Mouse (Mus musculus): Measurements from ENCODE around the gene Brca1. TPM values are rescaled to one million over a fixed set of nuclear protein-coding genes. Genes with fewer than 3 reads are reported as not detected.
A peak's percentile ranks its signal among the peaks of the same experiment; 100 is the strongest.
"Not testable (repeated sequence)": the region's sequence is repeated elsewhere in the genome, so short reads cannot be mapped to it uniquely, and the experiment has no call there.

The Brca1 gene
- total RNA-seq, 2 experiments from 2014 or later = 0.94 to 1.1 TPM

DNA sequence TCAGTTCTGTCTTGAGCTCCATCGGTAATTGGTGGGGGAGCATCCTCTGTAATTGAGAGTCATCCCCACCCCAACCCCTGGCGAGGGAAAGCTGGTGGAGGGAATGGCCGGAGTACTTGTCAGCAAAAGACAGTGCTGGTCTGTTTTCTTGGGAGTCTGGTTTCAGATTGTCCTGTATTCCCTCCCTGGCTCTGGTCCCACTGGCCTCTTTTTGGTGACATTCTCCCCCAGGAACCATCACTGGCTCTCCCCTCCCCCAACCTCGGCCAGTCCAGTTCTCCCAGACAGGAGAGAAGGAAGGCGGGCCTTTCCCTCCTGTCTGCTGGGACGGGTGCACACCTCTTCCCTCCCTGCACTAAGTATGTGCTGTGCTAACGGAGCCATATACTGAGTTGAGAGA lies 79.4 kb downstream of the Brca1 start:
- DNase-seq (ENCODE audit: extremely low spot score in 1 of 2, low spot score in 1 of 2) = peak in 1 of 2 experiments; percentile 29

DNA sequence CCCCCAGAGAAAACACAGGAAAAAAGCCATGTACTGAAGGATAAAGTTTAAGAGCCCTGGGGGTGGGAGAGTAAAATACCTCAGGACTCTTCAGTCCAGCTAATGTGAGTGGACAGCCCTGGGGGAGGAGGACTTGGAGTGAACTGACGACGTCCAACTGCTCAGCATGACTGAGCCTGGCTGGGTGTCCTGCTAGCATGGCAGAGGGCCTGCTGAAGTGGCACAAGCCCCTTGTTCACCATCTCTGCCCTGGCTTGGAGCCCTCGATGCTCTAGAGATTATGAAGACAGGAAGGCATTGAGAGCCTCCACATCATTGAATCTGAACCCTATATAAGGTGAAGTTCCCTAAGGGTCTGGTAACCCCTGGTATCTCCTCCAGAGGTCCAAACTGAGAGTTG lies 79.8 kb downstream of the Brca1 start:
- no peak for DNase-seq (ENCODE audit: extremely low spot score in 1 of 2, low spot score in 1 of 2)

DNA sequence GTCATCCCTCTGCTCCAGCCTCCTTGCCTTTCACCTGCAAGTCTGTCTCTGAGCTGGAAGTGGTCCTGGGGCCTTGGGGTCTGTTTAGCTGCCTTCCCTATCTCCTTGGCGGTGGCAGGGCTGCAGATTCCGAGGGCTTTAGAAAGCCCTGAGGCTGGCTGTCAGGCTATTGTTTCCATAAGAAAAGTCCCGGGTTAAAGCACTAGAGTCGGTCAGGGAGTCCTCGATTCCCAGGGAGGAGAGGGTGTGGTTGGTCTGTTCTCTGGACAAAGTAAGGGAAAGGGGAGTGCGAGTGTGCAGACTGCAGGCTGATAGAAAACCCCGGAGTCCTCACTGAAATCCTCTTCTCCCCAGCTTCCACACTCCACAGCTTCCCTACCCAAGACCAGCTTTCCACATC lies 81.5 kb downstream of the Brca1 start:
- no peak for DNase-seq (ENCODE audit: extremely low spot score in 1 of 2, low spot score in 1 of 2)

DNA sequence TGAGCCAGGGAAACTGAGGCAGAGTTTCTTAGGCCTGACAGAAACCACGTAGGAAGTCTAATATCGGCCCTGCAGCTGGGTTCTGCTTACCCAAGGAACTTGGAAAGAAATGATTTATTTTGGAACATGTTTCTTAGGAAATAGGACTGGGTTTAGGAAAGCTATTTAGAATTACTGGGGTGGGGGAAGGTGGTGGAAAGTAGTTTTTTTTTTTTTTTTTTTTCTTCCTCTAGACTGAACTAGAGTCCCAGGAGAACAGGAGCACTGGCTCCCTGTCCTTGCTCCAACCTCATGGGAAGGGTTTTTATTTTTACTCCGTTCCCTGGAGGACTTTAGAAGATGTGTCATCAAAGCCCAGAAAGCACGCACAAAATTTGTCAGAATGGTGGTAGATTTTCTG lies 82.6 kb downstream of the Brca1 start:
- no peak for DNase-seq (ENCODE audit: extremely low spot score in 1 of 2, low spot score in 1 of 2)

DNA sequence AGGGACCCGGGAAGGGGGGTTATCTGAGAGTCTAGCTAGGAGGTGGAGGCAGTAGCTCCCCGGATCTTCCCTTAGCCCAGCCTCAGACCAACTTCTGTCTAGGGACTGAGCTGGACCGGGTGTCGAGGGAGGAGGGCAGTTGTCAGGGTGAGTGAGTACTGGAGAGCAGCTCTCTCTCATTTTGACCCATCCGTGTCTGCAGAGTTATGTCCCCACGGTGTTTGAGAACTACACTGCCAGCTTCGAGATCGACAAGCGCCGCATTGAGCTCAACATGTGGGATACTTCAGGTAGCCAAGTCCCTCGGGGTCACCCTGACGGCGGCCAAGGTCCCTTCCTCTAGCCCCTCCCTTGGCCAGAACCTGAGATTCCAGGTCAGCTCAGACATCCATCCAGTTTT lies 83.0 kb downstream of the Brca1 start:
- no peak for DNase-seq (ENCODE audit: extremely low spot score in 1 of 2, low spot score in 1 of 2)

DNA sequence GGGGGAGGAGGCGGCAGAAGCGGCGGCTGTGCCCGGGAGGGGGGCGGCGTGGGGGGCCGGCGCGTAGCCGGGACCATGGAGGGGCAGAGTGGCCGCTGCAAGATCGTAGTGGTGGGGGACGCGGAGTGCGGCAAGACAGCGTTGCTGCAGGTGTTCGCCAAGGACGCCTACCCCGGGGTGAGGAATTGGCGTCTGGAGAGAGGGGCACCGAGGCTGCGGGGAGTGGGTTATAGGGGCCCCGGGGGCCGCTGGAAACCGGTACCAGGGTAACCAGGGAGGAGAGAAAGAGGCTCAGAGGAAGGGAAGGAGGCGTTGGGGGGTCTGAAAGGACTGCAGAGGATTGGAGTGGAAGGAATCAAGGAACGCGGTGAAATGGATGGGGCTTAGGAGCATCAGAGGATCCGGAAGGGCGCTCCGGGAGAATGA lies 83.5 kb downstream of the Brca1 start:
- DNase-seq (ENCODE audit: extremely low spot score in 1 of 2, low spot score in 1 of 2) = peak; percentile 17 to 37

DNA sequence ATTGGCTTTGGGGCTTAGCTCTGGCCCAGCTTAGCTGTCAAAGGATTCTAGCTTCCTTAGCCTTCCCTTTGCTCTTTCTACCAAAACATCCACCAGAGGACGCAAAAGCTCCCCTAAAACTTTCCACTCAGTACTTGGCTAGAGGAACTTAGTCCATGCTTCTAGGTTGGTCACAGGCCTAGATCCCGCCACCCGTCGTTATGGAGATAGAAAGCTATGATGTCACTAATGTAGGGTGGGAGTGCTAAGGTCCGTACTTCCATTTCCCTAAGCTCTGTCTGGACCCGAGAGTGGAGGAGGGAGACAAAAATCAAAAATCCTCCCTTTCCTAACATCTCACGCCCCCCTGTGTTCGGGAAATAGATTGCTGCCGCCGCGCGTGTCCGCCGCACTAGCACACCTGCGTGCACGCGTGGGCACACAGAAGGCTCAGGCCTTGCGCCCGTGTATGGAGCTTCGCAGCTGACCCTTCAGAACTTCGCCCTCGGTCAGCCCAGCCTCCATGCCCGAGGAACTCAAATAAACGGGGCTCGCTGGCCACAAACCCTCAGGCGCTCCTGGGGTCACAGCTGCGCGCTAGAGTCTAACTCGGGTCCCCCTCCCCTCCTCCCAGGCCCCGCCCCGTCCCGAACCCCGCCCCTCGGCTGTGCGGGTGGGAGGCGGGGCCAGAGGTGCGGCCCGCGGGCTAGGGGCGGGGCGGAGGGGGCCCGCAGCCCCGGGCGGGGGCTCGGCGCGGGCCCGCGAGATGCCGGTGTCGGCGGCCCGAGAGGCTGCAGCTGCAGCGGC lies 84.1 kb downstream of the Brca1 start:
- peak; percentile 41 to 48 for DNase-seq (ENCODE audit: extremely low spot score in 1 of 2, low spot score in 1 of 2)

DNA sequence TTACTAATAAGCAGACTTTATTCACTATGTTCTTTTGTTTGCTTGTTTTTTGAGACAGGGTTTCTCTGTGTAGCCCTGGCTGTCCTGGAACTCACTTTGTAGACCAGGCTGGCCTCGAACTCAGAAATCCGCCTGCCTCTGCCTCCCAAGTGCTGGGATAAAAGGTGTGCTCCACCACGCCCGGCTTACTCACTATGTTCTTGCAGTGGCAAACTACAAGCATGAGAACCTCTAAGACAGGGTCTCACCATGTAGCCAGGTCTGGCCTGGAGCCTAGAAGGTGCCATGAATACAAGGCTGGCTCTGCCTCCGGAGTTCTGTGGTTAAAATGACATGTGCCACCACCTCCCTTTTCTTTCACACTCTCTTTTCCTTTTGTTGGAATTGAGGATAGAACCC lies 85.2 kb downstream of the Brca1 start:
- DNase-seq (ENCODE audit: extremely low spot score in 1 of 2, low spot score in 1 of 2) = not testable (repeated sequence)

DNA sequence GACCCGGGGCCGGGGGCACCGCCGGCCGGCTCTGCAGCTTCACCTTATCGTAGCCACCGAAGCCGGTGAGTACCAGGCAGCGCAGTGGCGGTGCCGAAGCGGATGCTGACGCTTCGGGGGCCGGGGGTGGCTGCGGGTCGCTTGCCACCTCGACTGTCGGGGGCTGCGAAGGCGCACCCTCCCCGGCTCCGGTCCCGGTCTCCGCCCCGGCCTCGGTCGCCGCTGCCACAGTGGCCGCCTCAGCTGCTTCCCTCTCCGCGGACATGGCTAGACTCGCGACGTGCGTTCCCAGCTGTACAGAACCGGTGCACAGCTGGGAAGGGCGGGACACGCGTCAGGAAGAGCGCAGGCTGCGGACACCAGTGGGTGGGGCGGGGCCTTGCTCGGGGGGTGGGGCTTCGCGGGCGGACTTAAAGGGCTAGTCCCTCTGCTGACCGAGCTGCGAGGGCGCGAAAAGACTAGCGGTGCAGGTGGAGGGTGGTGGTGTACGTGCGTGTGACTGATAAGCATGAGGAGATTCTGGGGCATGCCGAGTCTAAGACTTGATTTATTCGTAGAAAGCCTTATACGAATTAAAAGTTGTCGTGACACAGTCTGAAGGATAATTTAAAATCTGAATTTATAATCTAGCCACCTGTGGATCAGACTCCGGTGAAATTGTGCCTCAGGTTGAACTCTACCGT lies 85.7 kb downstream of the Brca1 start, which contains the start of gene Vat1:
Gene Vat1 (minus strand): TSS at position 362 of the 683 bp plus-strand sequence.
- peak; percentile 38 to 42 for DNase-seq (ENCODE audit: extremely low spot score in 1 of 2, low spot score in 1 of 2)

DNA sequence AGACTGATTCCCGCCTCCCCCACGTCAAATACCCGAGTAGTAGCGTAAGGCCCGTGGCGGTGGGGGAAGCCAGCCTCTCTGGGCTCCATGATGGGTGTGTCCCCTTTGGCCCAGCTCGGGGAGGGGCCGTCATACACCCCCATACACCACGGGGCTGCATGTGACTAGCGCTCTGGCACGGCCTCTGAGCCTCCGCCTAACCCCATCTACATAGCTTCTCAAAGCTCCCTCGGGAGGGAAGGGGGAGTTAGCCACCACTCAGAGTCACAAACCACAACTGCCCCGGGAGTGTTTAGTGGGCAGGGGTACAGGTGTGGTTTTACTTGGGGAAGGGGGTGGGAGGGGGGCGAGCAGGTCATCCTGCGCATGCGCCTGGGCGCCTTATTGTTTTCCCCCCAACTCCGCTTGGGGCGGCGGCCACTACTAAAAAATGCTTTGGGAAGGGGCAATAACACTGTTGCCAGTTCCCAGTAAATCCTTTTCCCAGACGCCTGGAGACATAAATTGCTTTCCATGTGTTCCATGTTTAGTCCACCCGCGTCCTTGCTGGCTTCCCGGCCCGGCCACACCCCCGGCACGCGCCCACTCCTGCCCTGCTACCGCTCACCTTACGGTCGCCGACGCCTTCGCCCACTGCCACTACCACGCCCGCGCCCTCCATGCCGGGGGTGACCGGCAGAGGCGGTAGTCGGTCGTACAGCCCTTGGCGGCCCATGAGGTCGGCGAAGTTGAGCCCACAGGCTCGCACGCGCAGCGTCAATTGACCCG lies 86.5 kb downstream of the Brca1 start:
- DNase-seq (ENCODE audit: extremely low spot score in 1 of 2, low spot score in 1 of 2) = no peak

DNA sequence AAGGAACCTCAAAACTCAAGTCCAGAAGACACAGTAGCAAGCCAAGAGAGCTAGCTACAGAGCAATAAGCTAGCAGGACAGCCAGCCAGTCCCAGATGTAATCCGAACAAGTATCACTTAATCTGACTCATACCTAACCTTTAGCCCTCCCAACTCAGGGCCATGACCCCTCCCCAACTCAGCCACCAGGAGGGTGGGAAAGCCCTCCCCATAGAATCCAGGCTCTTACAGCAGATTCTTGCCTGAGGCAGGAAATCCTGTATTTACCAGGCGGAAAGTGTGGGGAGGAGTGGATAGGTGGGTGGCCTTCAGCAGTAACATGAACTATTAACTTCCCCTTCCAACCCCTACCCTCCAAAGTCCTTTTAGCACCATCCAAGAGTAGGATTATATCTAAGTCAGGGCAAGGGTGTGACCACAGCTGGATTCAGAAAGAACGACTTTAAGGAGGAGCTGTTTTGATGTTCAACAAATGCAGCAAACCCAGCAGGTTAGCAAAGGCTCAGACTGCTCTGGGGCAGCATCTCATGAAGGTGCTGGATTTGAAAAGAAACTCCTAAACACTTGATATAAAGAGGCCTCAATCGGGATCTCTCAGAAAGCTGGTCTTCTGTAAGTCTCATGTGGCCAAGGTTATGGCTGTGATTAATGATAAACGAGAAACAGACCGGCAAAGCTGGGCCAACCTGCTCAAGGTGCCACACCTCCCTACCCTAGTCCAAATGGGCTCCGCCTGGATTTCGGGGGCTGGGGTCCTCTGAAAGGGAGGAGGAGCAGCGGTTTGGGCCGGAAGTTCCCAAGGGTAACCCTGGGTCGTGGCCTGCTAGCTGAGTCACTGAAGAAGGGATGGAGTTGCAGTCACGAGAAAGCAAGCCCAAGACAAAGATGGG lies 87.3 kb downstream of the Brca1 start, which contains the start of gene Rnd2:
Gene Rnd2 (plus strand): TSS at position 789 of the 890 bp plus-strand sequence.
- no peak for DNase-seq (ENCODE audit: extremely low spot score in 1 of 2, low spot score in 1 of 2)

DNA sequence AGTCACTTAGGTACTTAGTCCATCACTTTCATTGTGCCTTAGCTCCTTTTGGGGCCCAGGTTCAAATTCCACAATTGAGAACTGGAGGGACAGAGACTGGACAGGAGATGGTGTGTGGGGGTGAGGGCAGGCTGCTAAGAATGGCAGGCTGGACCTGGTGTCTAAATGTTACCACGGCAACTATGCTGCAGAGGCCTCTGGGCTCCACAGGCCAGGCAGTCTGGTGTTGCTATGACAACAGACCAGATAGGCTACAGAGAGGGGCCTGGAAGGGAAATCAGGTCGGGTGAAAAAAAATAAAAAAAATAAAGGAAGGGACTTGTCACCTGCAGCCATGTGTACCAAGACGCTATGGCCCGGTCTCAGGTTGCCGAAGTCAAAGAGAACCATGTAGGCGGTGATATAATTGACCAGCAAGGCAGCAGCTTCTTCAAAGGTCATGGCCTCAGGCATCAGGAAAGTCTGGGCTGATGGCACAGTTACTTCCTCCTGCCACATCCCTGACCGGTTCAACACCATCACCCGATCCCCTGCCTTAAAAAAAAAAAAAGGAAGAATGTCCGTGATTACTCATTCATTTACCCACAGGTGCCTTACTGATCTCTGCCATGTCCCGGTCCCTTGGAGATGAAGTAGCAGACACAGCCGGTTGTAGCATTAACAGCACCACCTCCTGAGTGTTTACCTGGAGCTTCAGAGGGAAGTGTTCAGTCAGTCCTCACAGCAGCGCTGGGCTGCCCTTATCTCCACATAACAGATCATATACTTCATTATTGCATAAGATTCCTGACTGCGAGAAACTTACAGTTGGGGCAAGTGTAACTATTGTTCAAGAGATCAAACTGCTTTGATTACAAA lies 88.9 kb downstream of the Brca1 start:
- no peak for DNase-seq (ENCODE audit: extremely low spot score in 1 of 2, low spot score in 1 of 2)

DNA sequence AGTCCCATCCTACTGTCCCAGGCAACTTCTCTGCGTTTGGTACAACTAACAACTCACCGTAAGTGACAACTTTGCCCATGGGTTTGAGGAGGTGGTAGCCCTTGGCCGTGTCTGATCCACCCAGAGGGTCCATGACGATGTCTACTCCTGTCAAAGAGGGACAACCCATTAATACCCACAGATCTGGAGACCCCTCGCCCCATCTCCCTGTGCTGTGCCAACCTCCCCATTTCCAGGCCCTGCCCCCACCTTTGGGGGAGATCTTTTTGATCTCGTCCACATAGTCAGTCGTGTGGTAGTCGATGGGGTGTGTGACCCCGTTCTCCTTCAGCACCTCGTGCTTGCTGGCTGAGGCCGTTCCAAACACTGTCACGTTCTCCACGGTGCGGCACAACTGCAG lies 89.6 kb downstream of the Brca1 start:
- no peak for DNase-seq (ENCODE audit: extremely low spot score in 1 of 2, low spot score in 1 of 2)

DNA sequence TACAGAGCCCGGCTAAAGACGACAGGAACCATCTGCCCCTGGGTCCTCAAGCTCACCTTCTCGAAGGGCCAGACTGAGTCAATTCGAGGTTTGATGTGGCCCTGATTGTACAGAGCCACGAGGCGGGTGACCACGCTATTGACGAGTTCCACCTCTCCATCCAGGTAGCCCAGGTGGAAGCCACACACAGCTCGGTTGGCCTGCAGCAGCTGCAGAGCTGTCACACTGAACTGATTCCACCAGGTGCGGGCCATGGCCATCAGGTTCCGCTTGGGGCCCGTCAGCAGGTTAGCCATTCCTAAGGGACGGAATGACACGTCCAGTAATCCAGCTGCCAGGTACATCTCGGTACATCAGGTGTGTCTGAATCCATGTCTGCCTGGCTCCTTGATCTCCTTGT lies 91.4 kb downstream of the Brca1 start:
- no peak for DNase-seq (ENCODE audit: extremely low spot score in 1 of 2, low spot score in 1 of 2)

DNA sequence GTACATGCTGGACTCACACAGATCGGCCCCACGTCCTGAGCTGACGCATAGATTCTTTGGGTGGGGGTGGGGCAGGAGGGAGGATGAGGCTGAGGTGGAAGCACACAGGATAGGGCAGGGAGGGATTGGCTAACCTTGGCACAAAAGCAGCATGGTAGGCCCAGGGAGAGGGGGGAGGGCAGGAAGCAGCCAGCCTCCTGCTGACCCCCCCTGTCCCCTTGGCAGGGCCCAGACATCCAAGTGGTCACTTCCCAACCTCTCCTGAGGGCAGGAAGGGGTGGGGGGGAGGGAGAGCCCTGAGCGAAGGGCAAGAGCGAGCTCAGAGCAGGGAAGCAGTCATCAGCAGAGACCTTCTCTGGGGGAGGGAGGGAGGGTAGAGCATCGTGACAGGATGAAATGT lies 92.0 kb downstream of the Brca1 start:
- no peak for DNase-seq (ENCODE audit: extremely low spot score in 1 of 2, low spot score in 1 of 2)

DNA sequence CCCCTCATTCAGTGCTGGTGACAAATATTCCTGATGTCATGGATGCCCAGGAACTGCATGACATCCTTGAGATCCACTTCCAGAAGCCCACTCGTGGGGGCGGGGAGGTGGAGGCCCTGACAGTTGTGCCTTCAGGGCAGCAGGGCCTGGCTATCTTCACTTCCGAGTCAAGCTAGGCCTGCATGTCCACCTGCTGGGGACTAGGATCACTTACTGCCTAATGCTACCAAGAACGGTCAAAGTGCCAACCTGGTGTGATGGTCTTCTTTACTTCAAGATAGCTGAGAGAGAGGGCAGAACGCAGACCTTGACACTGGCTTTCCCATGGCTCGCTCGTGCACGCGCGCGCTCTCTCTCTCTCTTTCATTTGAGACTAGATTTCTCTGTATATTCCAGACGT lies 93.5 kb downstream of the Brca1 start:
- DNase-seq (ENCODE audit: extremely low spot score in 1 of 2, low spot score in 1 of 2) = no peak

DNA sequence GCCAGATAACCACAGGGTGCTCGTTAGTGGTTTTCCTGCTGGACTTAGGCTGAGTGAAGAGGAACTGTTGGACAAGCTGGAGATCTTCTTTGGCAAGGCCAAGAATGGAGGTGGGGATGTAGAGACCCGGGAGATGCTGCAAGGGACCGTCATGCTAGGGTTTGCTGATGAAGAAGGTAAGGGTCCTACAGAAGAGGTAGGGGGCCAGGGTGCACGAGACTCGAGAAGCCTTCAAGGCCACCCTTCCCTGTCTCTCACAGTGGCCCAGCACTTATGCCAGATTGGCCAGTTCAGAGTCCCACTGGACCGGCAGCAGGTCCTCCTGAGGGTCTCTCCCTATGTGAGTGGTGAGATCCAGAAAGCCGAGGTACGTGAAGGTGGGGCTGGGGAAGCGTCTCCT lies 94.1 kb downstream of the Brca1 start:
- no peak for DNase-seq (ENCODE audit: extremely low spot score in 1 of 2, low spot score in 1 of 2)

DNA sequence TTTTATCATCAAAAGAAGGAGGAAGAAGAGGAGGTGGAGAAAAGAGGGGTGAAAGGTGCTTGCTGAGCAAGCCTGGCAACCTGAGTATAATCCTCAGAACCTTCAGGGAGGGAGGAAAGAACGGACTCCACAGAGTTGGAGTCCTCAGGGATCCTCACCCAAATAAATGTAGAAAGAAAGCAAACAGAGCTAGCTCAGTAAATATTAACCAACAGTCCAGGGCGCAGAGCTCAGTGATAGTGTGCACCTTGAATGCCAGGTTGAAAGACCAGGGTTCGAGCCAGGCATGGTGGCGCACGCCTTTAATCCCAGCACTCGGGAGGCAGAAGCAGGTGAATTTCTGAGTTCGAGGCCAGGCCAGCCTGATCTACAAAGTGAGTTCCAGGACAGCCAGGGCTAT lies 96.1 kb downstream of the Brca1 start:
- DNase-seq (ENCODE audit: extremely low spot score in 1 of 2, low spot score in 1 of 2) = no peak

DNA sequence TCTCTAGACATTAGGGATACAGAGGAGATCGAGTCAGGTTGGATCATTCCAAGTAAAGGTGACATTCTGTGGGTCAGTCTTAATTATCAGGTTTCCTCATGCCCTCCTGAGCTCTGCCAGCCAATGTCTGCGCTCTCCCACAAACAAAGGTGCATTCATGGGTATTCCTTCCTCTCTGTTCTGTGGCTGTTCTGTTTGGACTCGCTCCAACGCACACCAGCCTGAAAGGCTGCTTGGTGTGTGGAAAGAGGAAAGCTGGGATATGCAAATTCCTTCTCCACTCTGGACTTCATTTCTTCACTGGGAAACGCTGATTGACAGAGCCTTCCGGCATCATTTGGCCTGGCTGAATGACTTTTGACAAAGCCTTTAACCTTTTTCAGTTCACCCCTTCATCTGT lies 97.1 kb downstream of the Brca1 start:
- DNase-seq (ENCODE audit: extremely low spot score in 1 of 2, low spot score in 1 of 2) = no peak
